Mouse (Mus musculus): Measurements from ENCODE around the gene Lamb2. TPM values are rescaled to one million over a fixed set of nuclear protein-coding genes. Genes with fewer than 3 reads are reported as not detected.

Gene Lamb2
- total RNA-seq, 2 experiments from 2014 or later: 0.13 to 0.37 TPM

DNA sequence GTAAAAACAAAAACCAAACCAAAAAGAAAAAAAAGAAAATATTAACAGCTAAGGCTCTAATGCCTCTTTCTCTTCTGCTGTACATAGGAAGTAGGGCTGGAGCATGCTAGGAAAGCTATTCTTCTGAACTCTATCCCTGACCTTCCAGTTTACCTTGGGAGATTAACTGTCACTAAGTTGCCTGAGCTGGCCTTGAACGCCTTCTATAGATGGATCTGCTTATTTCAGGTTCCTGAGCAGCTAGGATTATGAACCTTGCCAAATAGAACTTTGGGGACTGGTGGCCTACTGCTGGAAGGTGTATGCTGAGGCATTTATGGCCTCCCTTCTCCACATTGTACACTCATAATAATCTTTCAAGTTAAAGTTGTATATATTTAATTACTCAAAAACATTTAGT lies 51.4 kb downstream of the Lamb2 start:
- no peak for ATAC-seq (ENCODE audit: poor library complexity, severe bottlenecking)

DNA sequence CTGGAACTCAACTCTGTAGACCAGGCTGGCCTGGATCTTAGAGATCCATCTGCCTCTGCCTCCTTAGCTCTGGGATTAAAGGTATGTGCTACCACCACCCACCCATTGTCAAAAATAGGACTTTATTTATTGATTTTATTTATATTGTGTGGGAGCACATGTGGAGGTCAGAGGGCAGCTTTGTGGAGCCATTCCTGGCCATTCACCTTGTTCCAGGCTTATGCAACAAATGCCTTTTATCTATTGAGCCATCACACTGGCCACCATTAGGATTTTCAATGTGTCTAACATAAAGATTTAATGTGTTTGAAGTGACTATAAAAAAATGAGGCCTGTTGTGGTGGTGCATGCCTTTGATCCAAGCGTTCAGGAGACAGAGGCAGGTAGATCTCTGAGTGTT lies 52.0 kb downstream of the Lamb2 start:
- no peak for ATAC-seq (ENCODE audit: poor library complexity, severe bottlenecking)

Other genes with a start within 250 kb of the Lamb2 start
- gene Dag1, start 215.8 kb upstream of the Lamb2 start, total RNA-seq (2015): 11.6 and 12.3 TPM in 2 replicates
- gene Dag1, start 215.8 kb upstream of the Lamb2 start, total RNA-seq (2017): 4.6 and 5.4 TPM in 2 replicates
- gene Nicn1, start 189.3 kb upstream of the Lamb2 start, total RNA-seq (2015): 3.9 and 4.3 TPM in 2 replicates
- gene Nicn1, start 189.3 kb upstream of the Lamb2 start, total RNA-seq (2017): 2.6 and 3.6 TPM in 2 replicates
- gene Amt, start 182.9 kb upstream of the Lamb2 start, total RNA-seq (2015): 0.71 TPM in 1 of 2 replicates, not detected in the other
- 0.11 TPM in 1 of 2 replicates, not detected in the other for gene Amt, start 182.9 kb upstream of the Lamb2 start, total RNA-seq (2017)
- 468 and 473 TPM in 2 replicates for gene Rhoa, start 173.6 kb upstream of the Lamb2 start, total RNA-seq (2015)
- gene Rhoa, start 173.6 kb upstream of the Lamb2 start, total RNA-seq (2017): 585 and 627 TPM in 2 replicates
- 16.5 and 23.8 TPM in 2 replicates for gene Tcta, start 173.6 kb upstream of the Lamb2 start, total RNA-seq (2015)
- gene Tcta, start 173.6 kb upstream of the Lamb2 start, total RNA-seq (2017): 6.2 and 8.4 TPM in 2 replicates
- 2,393 and 2,822 TPM in 2 replicates for gene Gpx1, start 140.8 kb upstream of the Lamb2 start, total RNA-seq (2015)
- 1,668 and 1,978 TPM in 2 replicates for gene Gpx1, start 140.8 kb upstream of the Lamb2 start, total RNA-seq (2017)
- 144 and 148 TPM in 2 replicates for gene Usp4, start 131.9 kb upstream of the Lamb2 start, total RNA-seq (2015)
- 75.0 and 78.7 TPM in 2 replicates for gene Usp4, start 131.9 kb upstream of the Lamb2 start, total RNA-seq (2017)
- gene 1700102P08Rik, start 86.9 kb upstream of the Lamb2 start, total RNA-seq (2015): 0.47 and 0.98 TPM in 2 replicates
- gene 1700102P08Rik, start 86.9 kb upstream of the Lamb2 start, total RNA-seq (2017): 1.4 and 3.0 TPM in 2 replicates
- not detected in 2 replicates for gene Ccdc36, start 51.3 kb upstream of the Lamb2 start, total RNA-seq (2015)
- 0.15 and 0.28 TPM in 2 replicates for gene Ccdc36, start 51.3 kb upstream of the Lamb2 start, total RNA-seq (2017)
- not detected in 2 replicates for gene BC048562, start 43.3 kb upstream of the Lamb2 start, total RNA-seq (2015)
- gene BC048562, start 43.3 kb upstream of the Lamb2 start, total RNA-seq (2017): not detected in 2 replicates
- 26.7 and 29.4 TPM in 2 replicates for gene Ccdc71, start 19.2 kb upstream of the Lamb2 start, total RNA-seq (2015)
- 10.9 and 12.8 TPM in 2 replicates for gene Ccdc71, start 19.2 kb upstream of the Lamb2 start, total RNA-seq (2017)
- 0.16 and 0.33 TPM in 2 replicates for gene Klhdc8b, start 18.2 kb upstream of the Lamb2 start, total RNA-seq (2015)
- 1.0 and 1.3 TPM in 2 replicates for gene Klhdc8b, start 18.2 kb upstream of the Lamb2 start, total RNA-seq (2017)
- 29.3 and 33.2 TPM in 2 replicates for gene Usp19, start 10.9 kb downstream of the Lamb2 start, total RNA-seq (2015)
- gene Usp19, start 10.9 kb downstream of the Lamb2 start, total RNA-seq (2017): 34.8 and 36.3 TPM in 2 replicates
- 120 and 137 TPM in 2 replicates for gene Qars, start 28.0 kb downstream of the Lamb2 start, total RNA-seq (2015)
- 130 and 144 TPM in 2 replicates for gene Qars, start 28.0 kb downstream of the Lamb2 start, total RNA-seq (2017)
- 68.1 and 74.0 TPM in 2 replicates for gene Qrich1, start 37.1 kb downstream of the Lamb2 start, total RNA-seq (2015)
- gene Qrich1, start 37.1 kb downstream of the Lamb2 start, total RNA-seq (2017): 97.9 and 109 TPM in 2 replicates
- 87.2 and 93.2 TPM in 2 replicates for gene Impdh2, start 80.5 kb downstream of the Lamb2 start, total RNA-seq (2015)
- gene Impdh2, start 80.5 kb downstream of the Lamb2 start, total RNA-seq (2017): 118 and 119 TPM in 2 replicates
- 36.8 and 40.7 TPM in 2 replicates for gene Ndufaf3, start 87.7 kb downstream of the Lamb2 start, total RNA-seq (2015)
- 15.2 and 22.7 TPM in 2 replicates for gene Ndufaf3, start 87.7 kb downstream of the Lamb2 start, total RNA-seq (2017)
- 46.8 and 52.0 TPM in 2 replicates for gene Dalrd3, start 90.2 kb downstream of the Lamb2 start, total RNA-seq (2015)
- gene Dalrd3, start 90.2 kb downstream of the Lamb2 start, total RNA-seq (2017): 21.9 and 22.5 TPM in 2 replicates
- 2.1 and 3.3 TPM in 2 replicates for gene Wdr6, start 99.0 kb downstream of the Lamb2 start, total RNA-seq (2015)
- gene Wdr6, start 99.0 kb downstream of the Lamb2 start, total RNA-seq (2017): 3.1 and 4.0 TPM in 2 replicates
- gene P4htm, start 117.9 kb downstream of the Lamb2 start, total RNA-seq (2015): 0.18 and 0.21 TPM in 2 replicates
- gene P4htm, start 117.9 kb downstream of the Lamb2 start, total RNA-seq (2017): not detected in 2 replicates
- gene Arih2, start 169.7 kb downstream of the Lamb2 start, total RNA-seq (2015): 18.0 and 21.3 TPM in 2 replicates
- 56.0 and 57.5 TPM in 2 replicates for gene Arih2, start 169.7 kb downstream of the Lamb2 start, total RNA-seq (2017)
- gene Slc25a20, start 182.4 kb downstream of the Lamb2 start, total RNA-seq (2015): 18.4 and 20.2 TPM in 2 replicates
- 22.0 and 22.9 TPM in 2 replicates for gene Slc25a20, start 182.4 kb downstream of the Lamb2 start, total RNA-seq (2017)
- 15.9 and 20.6 TPM in 2 replicates for gene Prkar2a, start 209.6 kb downstream of the Lamb2 start, total RNA-seq (2015)
- 15.5 and 35.4 TPM in 2 replicates for gene Prkar2a, start 209.6 kb downstream of the Lamb2 start, total RNA-seq (2017)